Mouse (Mus musculus) liver, adult 2 months (tissue): ENCODE measurements around the gene Abhd15. TPM values are rescaled to one million over a fixed set of nuclear protein-coding genes. Genes with fewer than 3 reads are reported as not detected.

Experiments used
- DNase-seq: peaks from one replicate; pipeline ENCODE4 v3.0.0-alpha.2; 2011; ENCODE audit warnings: low read depth, low spot score; ENCODE audit errors: extremely low read depth
- H3K27ac ChIP-seq: fragments of 200-500 bp; replicated peaks from 2 replicates; pipeline ENCODE4 v1.5.1; 2012; ENCODE audit warnings: low read depth, mild to moderate bottlenecking, control low read depth, inconsistent platforms, low read length; ENCODE audit not compliant: insufficient read depth
- H3K27me3 ChIP-seq: fragments of 200-500 bp; 2 replicates; pipeline ENCODE4 v1.6.1; 2012; ENCODE audit warnings: mild to moderate bottlenecking, moderate library complexity, low read length, inconsistent platforms; ENCODE audit not compliant: control insufficient read depth, insufficient read depth
- H3K36me3 ChIP-seq: fragments of 200-500 bp; 2 replicates; pipeline ENCODE4 v1.6.1; 2012; ENCODE audit warnings: low read length, inconsistent platforms; ENCODE audit not compliant: control insufficient read depth, insufficient read depth
- H3K4me1 ChIP-seq: fragments of 200-500 bp; 2 replicates; pipeline ENCODE4 v1.6.1; 2011; ENCODE audit warnings: low read length; ENCODE audit not compliant: control insufficient read depth, insufficient read depth
- H3K4me3 ChIP-seq: fragments of 200-500 bp; 2 replicates; pipeline ENCODE4 v1.5.1; 2011; ENCODE audit warnings: low read depth, mild to moderate bottlenecking, control low read depth, low read length, moderate library complexity; ENCODE audit not compliant: insufficient read depth
- H3K79me2 ChIP-seq: fragments of 200-500 bp; 2 replicates; pipeline ENCODE4 v1.6.1; 2012; ENCODE audit warnings: inconsistent platforms, mild to moderate bottlenecking, low read length, moderate library complexity; ENCODE audit not compliant: control insufficient read depth, insufficient read depth
- H3K9ac ChIP-seq: fragments of 200-500 bp; 2 replicates; pipeline ENCODE4 v1.6.1; 2012; ENCODE audit warnings: low read depth, mild to moderate bottlenecking, control low read depth, inconsistent platforms, low read length
- CTCF ChIP-seq: fragments of 200-500 bp; IDR thresholded peaks from 2 replicates; pipeline ENCODE4 v1.5.1; 2011; ENCODE audit warnings: low read depth, low read length, control low read depth
- POLR2A ChIP-seq: fragments of 200-500 bp; IDR thresholded peaks from 2 replicates; pipeline ENCODE4 v1.6.1; 2011; ENCODE audit warnings: low read length, control low read depth; ENCODE audit not compliant: insufficient read depth; ENCODE audit errors: extremely low read depth
- WGBS: fragments of 180-500 bp; shearing (Covaris S2); methylation state at CpG from one replicate; pipeline ENCODE4 v1.1.7; 2018; 5-methylcytosine and 5-hydroxymethylcytosine counted together
- polyA plus RNA-seq: library from polyadenylated mRNA; depleted of rRNA; stranded (reverse); fragments of >200 nt; gene quantifications from 2 replicates; pipeline ENCODE4 v1.2.3, GENCODE M21; 2012
- total RNA-seq: library from RNA; depleted of rRNA; stranded (reverse); fragments of >200 nt; gene quantifications from 2 replicates; pipeline ENCODE4 v1.2.3, GENCODE M21; 2014

Gene Abhd15
- total and polyA plus RNA-seq, 2 experiments: 32.7 to 43.0 TPM

DNA sequence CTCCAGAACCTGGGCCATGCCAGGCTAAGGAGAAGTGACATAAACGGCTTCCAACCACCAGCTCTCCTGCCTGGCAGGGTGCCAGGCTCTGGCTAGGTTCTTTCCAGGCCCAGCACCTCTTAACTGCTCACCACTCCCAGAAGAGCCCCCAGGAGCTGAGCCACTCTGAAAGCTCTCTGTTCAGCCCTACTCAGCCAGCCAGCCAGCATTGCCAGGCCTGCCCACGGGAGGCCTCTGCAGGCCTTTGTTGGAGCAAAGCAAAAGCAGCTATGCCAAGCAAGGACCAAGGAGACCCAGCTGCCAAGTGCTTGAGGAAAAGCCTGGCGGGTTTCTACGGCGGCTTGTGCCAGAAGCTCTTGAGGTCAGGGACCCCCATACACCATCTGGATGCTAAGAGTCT lies 28.1 kb upstream of the Abhd15 start:
- H3K4me1 ChIP-seq: peaks cover 9% of the 10 kb centered on the region; the same call in 1 of the 2 replicates
- H3K27ac ChIP-seq: no peak overlapping the region
- TF ChIP-seq CTCF: no peak
- no peaks in the 10 kb centered on the region for H3K27me3 ChIP-seq
- H3K79me2 ChIP-seq: 0 out of 2 replicates have a peak, but pooled peaks cover 5% of the 10 kb centered on the region
- DNase-seq: no peak
- 75% methylated on average over 5 of the region's 5 CpGs for WGBS
- no peaks in the 10 kb centered on the region for H3K36me3 ChIP-seq
- no peak overlapping the region for H3K9ac ChIP-seq
- H3K4me3 ChIP-seq: no peak overlapping the region

DNA sequence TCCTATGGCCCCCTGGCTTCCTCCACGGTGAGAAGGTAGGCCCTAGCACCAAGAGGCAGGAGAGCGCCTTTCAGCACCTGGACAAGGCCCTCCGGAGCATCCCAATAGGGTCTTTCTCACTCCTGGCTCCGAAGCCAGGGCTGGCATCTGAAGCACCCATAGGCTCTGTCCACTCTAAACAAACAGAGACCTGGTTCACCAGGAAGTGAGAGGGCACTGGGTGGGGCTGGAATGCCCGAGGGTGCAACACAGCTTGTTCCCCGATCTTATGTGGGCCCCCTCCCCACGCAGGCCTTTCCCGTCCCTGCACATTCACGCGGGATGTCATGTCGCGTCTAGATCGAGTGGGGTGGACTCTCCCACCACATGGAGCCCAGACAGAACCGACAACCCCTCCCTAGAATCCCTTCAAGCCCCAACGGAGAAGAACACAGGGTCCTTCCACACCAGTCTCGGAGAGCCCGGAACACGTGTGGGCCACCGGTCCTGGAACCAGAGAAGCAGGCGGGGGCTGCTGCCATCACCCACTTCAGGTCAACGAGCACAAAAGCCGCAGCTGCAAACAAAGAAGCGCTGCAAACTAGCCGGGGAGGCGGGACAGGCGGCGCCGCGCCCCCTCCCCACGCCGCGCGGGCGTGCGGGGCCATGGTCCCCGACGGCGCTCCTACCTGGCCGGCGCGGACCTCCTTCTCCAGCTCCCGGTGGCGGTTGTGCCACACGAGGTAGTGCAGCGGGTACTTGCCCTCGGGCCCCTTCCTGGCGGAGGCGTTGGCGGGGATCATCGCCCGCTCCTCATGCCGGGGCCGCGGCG lies 25.9 kb upstream of the Abhd15 start:
- no peak overlapping the region for H3K27ac ChIP-seq
- 16% methylated on average over 55 of the region's 55 CpGs for WGBS
- peaks cover 3% of the 10 kb centered on the region; the same call in 1 of the 2 replicates for H3K79me2 ChIP-seq
- no peaks in the 10 kb centered on the region for H3K27me3 ChIP-seq
- peaks cover 12% of the 10 kb centered on the region; the same call in 1 of the 2 replicates for H3K4me1 ChIP-seq
- H3K36me3 ChIP-seq: no peaks in the 10 kb centered on the region
- DNase-seq: no peak
- peak overlapping the region; percentile 76 for H3K9ac ChIP-seq
- TF ChIP-seq POLR2A: no peak
- TF ChIP-seq CTCF: no peak
- peak overlapping the region; percentile 57 for H3K4me3 ChIP-seq

DNA sequence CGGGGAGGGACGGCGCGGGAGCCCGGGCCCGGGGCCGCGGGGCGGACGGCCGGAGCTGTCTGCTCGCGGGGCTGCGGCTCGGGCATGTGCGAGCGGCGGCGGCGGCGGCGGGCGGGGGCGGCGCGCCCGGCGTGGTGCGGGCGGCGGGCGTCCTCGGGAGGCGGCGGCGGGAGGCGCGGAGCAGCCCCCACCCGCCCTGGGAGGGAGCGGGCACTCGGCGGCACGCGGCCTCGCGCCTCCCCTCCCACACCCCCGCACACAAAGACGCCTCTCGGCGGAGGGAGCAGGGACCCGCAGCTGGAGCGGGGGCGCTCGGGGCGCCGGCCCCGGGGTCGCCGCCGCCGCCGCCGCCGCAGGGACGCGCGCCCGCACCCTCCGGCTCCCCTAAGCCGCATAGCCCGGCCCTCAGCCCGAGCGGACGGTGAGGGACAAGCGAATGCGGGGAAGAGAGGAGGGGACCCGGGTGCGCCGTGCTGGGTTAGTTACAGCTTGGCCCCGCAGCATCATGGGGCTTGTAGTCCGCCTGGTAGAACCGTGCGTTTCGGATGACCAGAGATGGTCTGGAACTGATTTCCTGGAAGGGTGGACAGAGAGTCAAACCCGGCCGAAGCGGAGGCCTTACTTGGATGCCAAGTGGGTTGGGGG lies 25.2 kb upstream of the Abhd15 start, which contains the start of gene Ankrd13b:
Gene Ankrd13b, minus strand, starts transcription at position 88 of the 645 bp plus-strand sequence.
- no peak within 1 kb of the TSS for H3K27ac ChIP-seq
- H3K36me3 ChIP-seq: no peaks in the 10 kb centered on the region
- WGBS: 6% methylated on average over 70 of the region's 87 CpGs
- peak; percentile 56 for DNase-seq
- peak within 1 kb of the TSS; percentile 70 for H3K4me3 ChIP-seq
- peaks cover 3% of the 10 kb centered on the region; the same call in 1 of the 2 replicates for H3K79me2 ChIP-seq
- H3K27me3 ChIP-seq: no peaks in the 10 kb centered on the region
- TF ChIP-seq CTCF (no peak), POLR2A (no peak)
- peak within 1 kb of the TSS; percentile 76 for H3K9ac ChIP-seq
- peaks cover 16% of the 10 kb centered on the region for H3K4me1 ChIP-seq

DNA sequence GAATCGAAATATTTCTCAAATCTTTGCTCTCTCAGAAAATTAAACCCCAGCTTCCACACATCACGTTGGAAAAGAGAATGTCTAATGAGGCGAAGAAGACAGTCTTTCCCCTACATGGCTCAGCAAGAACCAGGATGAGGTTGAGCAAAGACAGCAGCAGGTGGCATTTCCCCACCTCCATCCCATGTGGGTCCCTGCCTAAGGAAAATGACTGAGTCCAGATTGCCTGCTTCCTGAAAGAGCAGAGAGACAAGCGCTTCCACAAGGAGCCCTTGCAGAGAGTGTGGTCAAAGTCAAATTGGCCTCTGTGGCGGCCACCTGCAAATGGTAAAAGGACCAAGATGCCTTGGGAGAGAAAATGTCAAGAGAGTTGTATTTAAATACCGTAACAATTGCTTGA lies 24.5 kb upstream of the Abhd15 start:
- no peaks in the 10 kb centered on the region for H3K27me3 ChIP-seq
- DNase-seq: no peak
- no peak overlapping the region for H3K9ac ChIP-seq
- H3K27ac ChIP-seq: no peak overlapping the region
- peaks cover 16% of the 10 kb centered on the region for H3K4me1 ChIP-seq
- H3K4me3 ChIP-seq: no peak overlapping the region
- H3K36me3 ChIP-seq: no peaks in the 10 kb centered on the region
- H3K79me2 ChIP-seq: peaks cover 3% of the 10 kb centered on the region; the same call in 1 of the 2 replicates
- TF ChIP-seq POLR2A: no peak
- TF ChIP-seq CTCF: no peak
- 90% methylated on average over 6 of the region's 6 CpGs for WGBS

DNA sequence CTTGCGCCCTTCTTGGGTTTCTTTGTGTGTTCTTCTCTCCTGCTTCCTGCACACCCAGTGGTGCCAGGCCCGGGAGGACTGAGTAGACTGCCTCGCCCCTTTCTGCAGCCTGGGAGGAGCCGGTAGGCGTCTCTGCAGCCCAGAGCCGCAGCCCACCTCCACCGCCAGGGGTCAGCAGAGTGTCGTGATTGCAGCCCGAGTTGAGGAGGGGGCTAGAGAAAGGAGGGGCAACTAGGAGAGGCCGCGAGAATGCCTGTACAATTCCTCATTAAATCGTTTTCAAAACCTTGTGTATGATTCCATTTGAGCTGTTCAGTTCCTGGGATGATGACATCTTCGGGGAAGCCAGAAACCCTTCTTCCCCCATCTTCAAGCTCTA lies 23.8 kb upstream of the Abhd15 start:
- Histone ChIP-seq H3K79me2 (peaks cover 4% of the 10 kb centered on the region), H3K27ac (no peak overlapping the region; the same call in 1 of the 2 replicates), H3K4me3 (no peak overlapping the region), H3K27me3 (no peaks in the 10 kb centered on the region), H3K9ac (no peak overlapping the region), H3K4me1 (peaks cover 18% of the 10 kb centered on the region), H3K36me3 (no peaks in the 10 kb centered on the region)
- under 1% methylated on average over 13 of the region's 13 CpGs for WGBS
- DNase-seq: peak; percentile 53
- TF ChIP-seq POLR2A (no peak), CTCF (peak; percentile 93)
